Mouse (Mus musculus) liver, embryonic 14.5 days (tissue): Measurements from ENCODE around the gene Gpr183. TPM values are rescaled to one million over a fixed set of nuclear protein-coding genes. Genes with fewer than 3 reads are reported as not detected.

Source experiments
- ATAC-seq: fragments of 200-750 bp; cut with Nextera tagmentation; 2 replicates; pipeline ENCODE4 v1.8.0; 2017; ENCODE audit warnings: moderate number of reproducible peaks, mild to moderate bottlenecking, moderate library complexity; ENCODE audit not compliant: insufficient read depth
- DNase-seq, 3 experiments: peaks; one replicate each; pipeline ENCODE4 v3.0.0-alpha.2; 2012 to 2013; ENCODE audit warnings: low read depth in 3 of 3, low spot score in 3 of 3
- H3K27ac ChIP-seq: fragments of 300-500 bp; sonication (generic); 2 replicates; pipeline ENCODE4 v1.5.1; 2014; ENCODE audit warnings: moderate library complexity, mild to moderate bottlenecking, control low read depth, inconsistent platforms
- H3K27me3 ChIP-seq: fragments of 300-500 bp; sonication (generic); 2 replicates; pipeline ENCODE4 v1.6.1; 2014; ENCODE audit warnings: mild to moderate bottlenecking, low read length, moderate library complexity; ENCODE audit not compliant: control insufficient read depth, insufficient read depth
- H3K36me3 ChIP-seq: fragments of 300-500 bp; sonication (generic); replicated peaks from 2 replicates; pipeline ENCODE4 v1.6.1; 2014; ENCODE audit warnings: low read depth; ENCODE audit not compliant: control insufficient read depth, insufficient read depth
- H3K4me1 ChIP-seq, 2 experiments: fragments of 200-500 bp in 1 of 2; fragments of 300-500 bp in 1 of 2; sonication (generic) in 1 of 2; replicated peaks; 2 replicates each; pipeline ENCODE4 v1.6.1; 2012 to 2014; ENCODE audit warnings: antibody characterized with exemption in 1 of 2, inconsistent platforms in 1 of 2, low read length in 1 of 2; ENCODE audit not compliant: control insufficient read depth in 2 of 2, insufficient read depth in 2 of 2
- H3K4me2 ChIP-seq: fragments of 300-500 bp; sonication (generic); 2 replicates; pipeline ENCODE4 v1.6.1; 2014; ENCODE audit warnings: low read depth, mild to moderate bottlenecking, control low read depth, moderate library complexity
- H3K4me3 ChIP-seq, 2 experiments: fragments of 200-500 bp in 1 of 2; fragments of 300-500 bp in 1 of 2; sonication (generic) in 1 of 2; 2 replicates each; pipeline ENCODE4 v1.5.1; 2012 to 2014; ENCODE audit warnings: low read depth in 2 of 2, low read length in 2 of 2, mild to moderate bottlenecking in 2 of 2, control low read depth in 1 of 2, inconsistent platforms in 1 of 2, moderate library complexity in 1 of 2; ENCODE audit not compliant: insufficient read depth in 1 of 2
- H3K9ac ChIP-seq: fragments of 300-500 bp; sonication (generic); replicated peaks from 2 replicates; pipeline ENCODE4 v1.6.1; 2014; ENCODE audit warnings: mild to moderate bottlenecking, control low read depth, moderate library complexity
- H3K9me3 ChIP-seq: fragments of 300-500 bp; sonication (generic); 2 replicates; pipeline ENCODE4 v1.6.1; 2016; ENCODE audit warnings: low read length, mixed read lengths; ENCODE audit not compliant: control insufficient read depth
- CTCF ChIP-seq: IDR thresholded peaks from 2 replicates; pipeline ENCODE4 v1.5.1; 2016; ENCODE audit warnings: antibody characterized with exemption, low read depth, control low read depth
- EP300 ChIP-seq: IDR thresholded peaks from 2 replicates; pipeline ENCODE4 v1.6.1; 2016; ENCODE audit warnings: antibody characterized with exemption, low read depth
- WGBS: fragments of 180-500 bp; shearing (Covaris S2); extraction: QIAGEN DNeasy Blood & Tissue Kit; methylation state at CpG from one replicate; pipeline ENCODE4 v1.1.7; 2014; ENCODE audit not compliant: insufficient replicate concordance; 5-methylcytosine and 5-hydroxymethylcytosine counted together
- polyA plus RNA-seq, 2 experiments: library from polyadenylated mRNA; depleted of rRNA in 1 of 2; stranded (reverse) in 1 of 2; unstranded in 1 of 2; fragments of >200 nt; fragmentation: Nextera tagmentation in 1 of 2; extraction: Ambion mirVana in 1 of 2; gene quantifications; 2 replicates each; pipeline versions ENCODE4 v1.2.1 to v1.2.3; 2012 to 2014

Gpr183 gene
- polyA plus RNA-seq, 2 experiments = 0.62 to 0.75 TPM

- no peaks in the 10 kb centered on the region for H3K27me3 ChIP-seq
- H3K4me3 ChIP-seq = no peak overlapping the region; a peak in 1 of 4 replicates
- peaks cover 12 to 28% of the 10 kb centered on the region in 2 experiments for H3K4me1 ChIP-seq
- H3K9ac ChIP-seq = no peak overlapping the region
- H3K36me3 ChIP-seq = no peaks in the 10 kb centered on the region
- H3K9me3 ChIP-seq = no peaks in the 10 kb centered on the region
- H3K4me2 ChIP-seq = peak overlapping the region; percentile 54
- peak; percentile 36 to 55 (median 55) for DNase-seq
- peak overlapping the region; percentile 57 for H3K27ac ChIP-seq
- ATAC-seq = peak; percentile 89
- WGBS = 9% methylated on average over 12 of the region's 12 CpGs
- peak; percentile 74 for TF ChIP-seq EP300
- TF ChIP-seq CTCF = no peak
Measured at GRCm38 (mm10) chr14:121929243-121929951, 35.6 kb downstream of the Gpr183 start.

- TF ChIP-seq EP300 (no peak), CTCF (peak; percentile 68)
- Histone ChIP-seq H3K27ac (peak overlapping the region; percentile 57), H3K9me3 (no peaks in the 10 kb centered on the region), H3K36me3 (no peaks in the 10 kb centered on the region), H3K27me3 (no peaks in the 10 kb centered on the region), H3K4me2 (peak overlapping the region; percentile 54), H3K4me1 (peaks cover 12 to 28% of the 10 kb centered on the region in 2 experiments), H3K9ac (peak overlapping the region; percentile 28), H3K4me3 (no peak overlapping the region; a peak in 1 of 4 replicates)
- WGBS = 26% methylated on average over 8 of the region's 8 CpGs
- ATAC-seq = peak; percentile 61
- DNase-seq = peak; percentile 43 to 64 (median 56)
Measured at GRCm38 (mm10) chr14:121928375-121929137, 36.4 kb downstream of the Gpr183 start.

- peaks cover 12 to 28% of the 10 kb centered on the region in 2 experiments for H3K4me1 ChIP-seq
- H3K4me2 ChIP-seq = no peak overlapping the region
- H3K27me3 ChIP-seq = no peaks in the 10 kb centered on the region
- no peaks in the 10 kb centered on the region for H3K9me3 ChIP-seq
- H3K27ac ChIP-seq = no peak overlapping the region
- ATAC-seq = no peak
- H3K4me3 ChIP-seq = no peak overlapping the region
- 85% methylated on average over 8 of the region's 8 CpGs for whole genome bisulfite sequencing
- no peak for TF ChIP-seq CTCF
- H3K36me3 ChIP-seq = no peaks in the 10 kb centered on the region
- no peak for DNase-seq
- H3K9ac ChIP-seq = no peak overlapping the region
Measured at GRCm38 (mm10) chr14:121927451-121927850, 37.5 kb downstream of the Gpr183 start.

GRCm38 (mm10) chr14:121926901-121927300 lies 38.1 kb downstream of the Gpr183 start:
- Histone ChIP-seq H3K4me1 (peaks cover 12 to 26% of the 10 kb centered on the region in 2 experiments), H3K4me3 (no peak overlapping the region), H3K9ac (no peak overlapping the region), H3K27ac (no peak overlapping the region), H3K4me2 (no peak overlapping the region), H3K9me3 (no peaks in the 10 kb centered on the region), H3K27me3 (no peaks in the 10 kb centered on the region), H3K36me3 (no peaks in the 10 kb centered on the region)
- no peak for DNase-seq
- ATAC-seq = no peak
- no peak for TF ChIP-seq EP300
- TF ChIP-seq CTCF = no peak
- WGBS = 74% methylated on average over 6 of the region's 6 CpGs

GRCm38 (mm10) chr14:121924876-121925275 lies 40.1 kb downstream of the Gpr183 start:
- ATAC-seq (no peak), DNase-seq (no peak)
- Histone ChIP-seq H3K4me1 (peaks cover 12 to 17% of the 10 kb centered on the region in 2 experiments), H3K4me2 (no peak overlapping the region), H3K4me3 (no peak overlapping the region), H3K27me3 (no peaks in the 10 kb centered on the region), H3K9me3 (no peaks in the 10 kb centered on the region), H3K27ac (no peak overlapping the region), H3K36me3 (no peaks in the 10 kb centered on the region), H3K9ac (no peak overlapping the region)
- TF ChIP-seq EP300 = no peak
- no peak for TF ChIP-seq CTCF
- WGBS = 65% methylated on average over 6 of the region's 6 CpGs
